Mouse (Mus musculus) hindlimb bud, embryonic 11.5 days (tissue): ENCODE measurements around the gene Naaladl1.
A peak's percentile ranks its signal among the peaks of the same experiment; 100 is the strongest.

Experiments used
- DNase-seq: peaks from one replicate; pipeline ENCODE4 v3.0.0-alpha.2; 2012; ENCODE audit warnings: low read depth, low spot score; ENCODE audit errors: extremely low spot score

Naaladl1 gene

DNA sequence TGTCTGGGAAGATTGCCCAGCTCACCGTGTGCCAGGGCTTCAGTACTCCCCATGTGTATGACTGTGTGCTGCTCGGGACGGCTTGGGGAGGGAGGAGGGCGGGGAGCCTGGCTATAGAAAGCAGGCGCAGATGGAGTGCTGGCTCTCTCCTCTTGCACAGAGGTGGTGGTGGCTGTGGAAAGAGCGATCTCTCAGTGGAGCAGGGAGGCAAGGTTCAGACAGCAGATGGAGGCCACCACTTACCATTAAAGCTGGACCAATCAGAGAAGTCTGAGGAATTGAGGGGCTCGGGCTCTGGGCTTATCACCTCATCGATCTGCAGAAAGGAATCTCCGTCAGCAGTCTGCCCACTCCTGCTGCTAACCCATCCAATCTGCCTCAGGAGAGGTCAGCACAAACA is 23.4 kb upstream of the Naaladl1 start, which contains the start of gene Gm28374:
TSS of gene Gm28374 (minus strand) at position 101 of the 400 bp plus-strand sequence.
- DNase-seq, result no peak

DNA sequence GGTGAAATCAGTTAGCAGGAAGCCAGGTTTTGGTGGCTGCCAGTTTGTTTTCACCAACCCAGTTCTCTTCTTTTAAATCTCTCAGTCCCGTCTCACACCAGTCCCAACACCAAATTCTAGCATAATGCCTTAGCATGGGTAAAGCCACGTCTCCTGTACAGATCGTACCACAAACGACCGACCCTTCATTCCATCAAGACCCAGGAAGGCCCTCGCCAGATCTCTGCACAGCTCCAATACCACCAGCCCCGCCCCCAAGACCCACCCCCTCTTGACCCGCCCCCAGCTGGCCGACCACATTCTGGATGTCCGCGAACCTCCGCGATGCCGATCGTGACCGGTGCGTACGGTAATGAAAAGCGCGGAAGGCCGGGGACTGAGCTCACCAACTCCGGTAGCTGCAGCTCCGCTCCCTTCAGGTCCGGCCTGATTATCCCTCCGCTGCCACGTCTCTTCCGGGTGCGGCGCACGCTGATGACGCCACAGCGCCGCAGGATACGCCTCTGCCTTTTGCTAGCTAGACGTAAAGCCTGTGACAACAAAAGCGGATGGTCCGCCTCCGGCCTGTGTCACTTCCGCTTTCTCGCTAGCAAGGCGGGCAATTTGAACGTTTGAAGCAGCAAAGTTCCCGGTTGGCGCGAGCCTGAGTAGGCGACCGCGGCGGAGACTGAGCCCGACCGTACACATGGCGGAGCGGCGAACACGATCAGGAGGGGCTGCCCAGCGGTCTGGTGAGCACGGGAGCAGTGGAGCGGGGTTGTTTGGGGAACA is 20.9 kb upstream of the Naaladl1 start, which contains the start of the genes Zfpl1 and Cdca5:
TSS of gene Zfpl1 (minus strand) at position 479 of the 771 bp plus-strand sequence.
TSS of gene Cdca5 (plus strand) at position 506 of the 771 bp plus-strand sequence.
- DNase-seq, result peak; percentile 97

GRCm38 (mm10) chr19:6085417-6085879 is 20.1 kb upstream of the Naaladl1 start:
- peak; percentile 76 for DNase-seq

DNA sequence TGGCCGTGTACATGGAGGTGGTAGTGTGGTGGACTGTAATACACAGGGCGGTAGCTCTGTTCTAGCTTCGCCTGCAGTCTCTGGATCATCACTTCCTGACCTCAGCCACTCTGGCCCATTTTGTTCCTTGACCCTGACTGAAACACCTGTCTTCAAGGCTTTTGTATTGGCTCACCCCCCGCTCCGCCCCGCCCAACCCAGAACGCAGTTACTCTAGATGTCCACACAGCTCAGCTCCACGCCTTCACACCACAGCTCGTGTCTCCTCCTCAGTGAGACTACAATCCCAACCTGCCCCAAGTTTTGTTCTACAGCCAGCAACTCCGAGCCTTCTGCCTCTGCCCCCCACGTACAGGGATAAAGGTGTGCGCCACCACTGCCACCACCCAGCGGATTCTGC is 16.7 kb upstream of the Naaladl1 start:
- no peak for DNase-seq

GRCm38 (mm10) chr19:6094119-6094518 is 11.5 kb upstream of the Naaladl1 start, which contains the start of gene AC131692.1:
AC131692.1 (plus strand) TSS chr19:6094419.
- DNase-seq, result no peak

- DNase-seq, result no peak
Observed at GRCm38 (mm10) chr19:6097847-6098246, 7.7 kb upstream of the Naaladl1 start.

DNA sequence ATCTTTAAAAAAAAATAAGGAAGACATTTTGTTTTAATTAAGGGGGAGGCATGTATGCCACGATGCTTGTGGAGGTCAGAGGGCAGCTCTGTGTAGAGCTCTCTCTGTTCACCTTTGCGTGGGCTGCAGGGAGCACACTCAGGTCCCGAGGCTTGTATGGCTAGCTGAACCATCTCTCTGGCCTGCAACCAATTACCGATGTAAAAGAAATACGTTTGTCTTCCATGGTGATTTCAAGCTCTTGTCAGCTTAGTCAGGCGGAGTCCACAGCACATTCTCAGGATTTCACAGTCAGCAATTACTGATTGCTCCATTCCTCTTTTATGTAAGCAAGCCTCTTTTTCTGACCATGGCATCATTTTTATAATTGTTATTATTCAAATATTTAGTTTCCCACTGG is 4.4 kb upstream of the Naaladl1 start:
- DNase-seq, result no peak

DNA sequence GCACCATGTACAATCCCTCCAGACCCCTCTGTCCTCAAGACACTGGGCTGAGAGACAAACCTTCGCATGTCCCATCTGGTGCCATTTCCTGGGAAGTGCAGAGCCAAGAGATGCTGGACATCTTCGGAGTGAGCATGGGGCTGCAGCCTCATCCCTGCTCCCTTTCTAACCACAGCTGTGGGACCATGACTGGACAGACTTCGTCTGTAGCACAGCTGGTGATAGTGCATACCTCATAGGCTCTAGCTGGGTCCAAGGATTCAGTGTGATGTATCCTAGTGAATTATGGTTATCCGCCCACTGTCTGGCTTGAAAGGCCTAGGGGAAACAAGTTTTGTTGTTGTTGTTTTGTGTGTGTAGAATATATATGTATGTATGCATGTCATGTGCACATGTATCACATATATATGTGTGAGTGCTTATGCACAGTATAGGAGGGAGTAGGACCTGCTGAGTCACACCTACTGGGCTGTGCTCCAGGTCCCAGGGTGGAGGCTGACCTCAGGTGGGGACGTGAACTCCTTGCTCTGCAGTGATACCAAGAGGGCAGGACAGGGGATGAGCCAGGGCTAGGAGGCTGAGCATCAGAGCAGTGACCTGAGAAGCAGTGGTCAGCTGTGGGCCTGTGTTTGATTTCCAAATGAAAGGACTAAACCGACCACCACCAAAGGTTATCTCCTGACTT is 3.3 kb upstream of the Naaladl1 start:
- DNase-seq, result no peak

GRCm38 (mm10) chr19:6104476-6104875 is 1.1 kb upstream of the Naaladl1 start:
- no peak for DNase-seq

DNA sequence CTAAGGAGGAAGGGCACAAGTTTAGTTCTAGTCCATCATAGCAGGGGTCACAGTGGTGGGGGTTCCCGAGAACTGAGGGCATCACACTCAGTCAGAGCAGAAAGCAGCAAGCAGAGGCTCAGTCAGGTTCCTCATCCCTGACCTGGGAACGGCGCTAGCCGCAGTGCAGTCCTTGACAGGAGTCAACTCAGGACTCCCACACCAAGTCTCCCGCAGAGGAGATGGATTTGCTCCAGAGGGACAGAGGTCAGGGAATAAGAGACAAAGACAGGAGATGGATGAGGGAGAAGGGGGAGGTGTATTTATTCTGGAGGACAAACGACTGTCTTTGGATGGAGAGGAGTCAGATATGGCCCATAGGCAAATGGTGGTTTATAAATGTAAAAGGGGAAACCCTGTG is 7.5 kb downstream of the Naaladl1 start:
- DNase-seq, result no peak

DNA sequence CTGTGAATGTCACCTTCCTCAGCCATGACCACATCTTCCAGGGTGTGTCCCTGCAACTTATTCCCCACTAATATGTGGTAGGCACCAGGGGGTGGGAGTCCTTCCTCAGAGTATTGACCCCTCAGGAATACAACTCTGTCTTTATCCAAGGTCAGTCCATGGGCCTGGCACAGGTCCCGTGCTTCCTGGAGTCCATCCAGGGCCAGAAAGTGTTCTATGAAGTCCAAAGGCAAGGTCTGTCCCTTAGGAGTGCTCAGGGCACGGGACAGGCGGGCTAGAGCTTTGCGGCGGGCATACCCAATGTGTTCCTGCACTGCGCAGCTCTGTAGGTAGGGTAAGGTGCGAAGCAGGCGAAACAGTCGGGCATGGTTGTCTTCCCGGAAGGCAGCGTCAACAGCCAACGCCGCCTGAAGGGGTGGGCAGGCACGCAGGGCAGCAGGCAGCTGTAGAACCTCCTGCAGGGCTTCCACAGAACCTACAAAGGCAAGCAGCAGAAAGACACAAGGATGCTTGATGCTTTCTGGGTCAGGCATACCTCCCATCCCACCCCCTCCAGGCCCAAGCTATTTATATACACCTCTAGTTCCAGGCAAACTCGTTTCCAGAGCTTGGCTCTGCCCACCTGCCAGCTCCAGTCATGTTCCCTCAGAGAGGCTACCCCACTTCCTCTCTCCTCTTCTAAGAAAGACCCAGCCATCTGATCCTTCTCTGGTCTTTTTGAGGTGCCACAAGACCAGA is 10.7 kb downstream of the Naaladl1 start:
- no peak for DNase-seq

DNA sequence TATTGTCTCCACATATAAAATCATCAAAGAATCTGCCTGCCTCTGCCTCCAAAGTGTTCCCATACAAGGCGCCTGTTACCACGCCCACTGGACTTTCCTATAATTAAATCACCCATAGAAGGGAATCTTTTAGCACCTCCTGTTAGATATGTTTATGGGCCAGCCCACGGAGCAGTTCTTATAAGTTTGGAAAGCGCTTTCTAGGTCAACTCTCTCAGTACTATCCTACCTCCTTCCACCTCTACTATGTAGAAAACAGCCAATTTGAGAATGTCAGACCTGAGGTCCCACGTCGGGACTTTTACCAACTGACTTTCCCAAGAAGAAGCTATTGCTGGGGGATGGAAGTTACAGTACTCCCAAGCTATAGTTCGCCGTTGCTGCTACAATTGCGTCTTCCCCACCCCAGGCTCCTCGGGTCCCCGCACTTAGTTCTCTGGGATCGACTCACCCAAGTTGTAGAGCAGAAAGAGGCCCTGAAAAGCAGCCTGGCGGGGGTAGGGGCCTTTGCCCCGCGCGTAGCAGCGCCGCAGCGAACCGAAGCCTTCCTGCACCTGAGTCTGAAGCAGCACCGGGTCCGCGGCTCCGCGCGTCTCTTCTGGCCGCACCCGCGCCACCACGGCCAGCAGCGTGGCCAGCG is 11.9 kb downstream of the Naaladl1 start:
- no peak for DNase-seq

GRCm38 (mm10) chr19:6117986-6118676 is 12.5 kb downstream of the Naaladl1 start, which contains the start of gene Sac3d1:
Sac3d1 (minus strand) TSS chr19:6118650.
- DNase-seq, result peak; percentile 88

- DNase-seq, result no peak
Observed at GRCm38 (mm10) chr19:6118677-6119185, 13.1 kb downstream of the Naaladl1 start.

DNA sequence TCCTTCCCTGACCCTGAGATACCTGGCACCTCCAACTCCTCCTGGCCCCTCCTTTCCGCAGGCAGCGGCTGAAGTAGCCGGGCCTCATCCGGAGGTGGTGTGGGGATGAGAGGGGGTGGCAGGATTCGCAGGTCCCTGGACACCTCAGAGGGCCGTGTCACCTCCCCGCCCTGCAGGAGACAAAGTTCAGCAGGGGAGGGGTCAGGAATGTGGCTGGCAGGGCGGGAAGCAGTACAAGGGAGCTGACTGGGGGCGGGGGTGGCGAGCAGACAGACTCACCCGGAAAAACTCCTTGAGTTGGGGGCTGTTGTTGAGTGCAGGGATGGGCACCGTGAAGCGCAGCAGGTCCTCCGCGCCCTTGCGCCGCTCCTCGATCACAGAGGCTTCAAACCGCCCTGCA is 16.2 kb downstream of the Naaladl1 start:
- DNase-seq, result no peak

DNA sequence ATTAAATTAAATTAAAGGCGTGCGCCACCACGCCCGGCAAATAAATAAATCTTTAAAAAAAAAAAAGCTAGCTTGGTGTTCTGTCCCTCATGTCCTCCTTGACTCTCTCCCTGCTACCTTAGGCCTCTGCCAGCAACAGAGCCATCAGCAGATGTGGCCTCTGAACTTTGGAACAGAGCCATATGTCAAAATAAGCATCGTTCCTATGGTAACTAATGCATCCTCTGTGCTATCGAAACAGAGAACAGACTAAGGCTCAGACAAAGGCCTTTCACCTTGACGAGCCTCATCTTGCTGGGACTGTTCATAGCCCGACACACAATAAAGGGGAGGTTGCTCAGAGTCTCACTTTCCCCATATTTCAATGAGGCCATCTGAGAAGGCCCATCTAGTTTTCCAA is 17.7 kb downstream of the Naaladl1 start:
- no peak for DNase-seq

- no peak for DNase-seq
Observed at GRCm38 (mm10) chr19:6124898-6125297, 19.3 kb downstream of the Naaladl1 start.

GRCm38 (mm10) chr19:6126289-6126688 is 20.7 kb downstream of the Naaladl1 start:
- peak; percentile 42 for DNase-seq

- DNase-seq, result no peak
Observed at GRCm38 (mm10) chr19:6126789-6127580, 21.4 kb downstream of the Naaladl1 start.
